Mouse (Mus musculus) cortical plate, adult 2 months (tissue): Measurements from ENCODE around the gene Cd4.

Experiments
- CTCF ChIP-seq: fragments of 200-500 bp; IDR thresholded peaks from 2 replicates; pipeline ENCODE4 v1.5.1; 2011; ENCODE audit warnings: mild to moderate bottlenecking, control low read depth, low read length; ENCODE audit not compliant: insufficient read depth; ENCODE audit errors: extremely low read depth
- POLR2A ChIP-seq: fragments of 200-500 bp; IDR thresholded peaks from 2 replicates; pipeline ENCODE4 v1.6.1; 2011; ENCODE audit warnings: mild to moderate bottlenecking, low read length, control low read depth; ENCODE audit not compliant: insufficient read depth; ENCODE audit errors: extremely low read depth

GRCm38 (mm10) chr6:124898359-124898758 is 10.3 kb upstream of the Cd4 start:
- TF ChIP-seq POLR2A: no peak
- TF ChIP-seq CTCF: no peak
